Mouse (Mus musculus) forebrain, embryonic 13.5 days (tissue): Measurements from ENCODE around the gene Srsf1. TPM values are rescaled to one million over a fixed set of nuclear protein-coding genes. Genes with fewer than 3 reads are reported as not detected.

Experiments
- ATAC-seq: fragments of 200-750 bp; cut with Nextera tagmentation; 2 replicates; pipeline ENCODE4 v1.8.0; 2017
- H3K27ac ChIP-seq: fragments of 300-500 bp; sonication (generic); 2 replicates; pipeline ENCODE4 v1.5.1; 2015; ENCODE audit warnings: inconsistent platforms, mild to moderate bottlenecking, moderate library complexity
- H3K27me3 ChIP-seq: fragments of 300-500 bp; sonication (generic); 2 replicates; pipeline ENCODE4 v1.6.1; 2015; ENCODE audit warnings: mild to moderate bottlenecking, inconsistent platforms
- H3K36me3 ChIP-seq: fragments of 300-500 bp; sonication (generic); 2 replicates; pipeline ENCODE4 v1.6.1; 2015; ENCODE audit warnings: mild to moderate bottlenecking, inconsistent platforms; ENCODE audit not compliant: poor library complexity, severe bottlenecking
- H3K4me1 ChIP-seq: fragments of 300-500 bp; sonication (generic); 2 replicates; pipeline ENCODE4 v1.6.1; 2015; ENCODE audit warnings: inconsistent platforms
- H3K4me2 ChIP-seq: fragments of 300-500 bp; sonication (generic); 2 replicates; pipeline ENCODE4 v1.6.1; 2015; ENCODE audit warnings: inconsistent platforms, mild to moderate bottlenecking, moderate library complexity
- H3K4me3 ChIP-seq: fragments of 300-500 bp; sonication (generic); 2 replicates; pipeline ENCODE4 v1.5.1; 2015; ENCODE audit warnings: mild to moderate bottlenecking, inconsistent platforms
- H3K9ac ChIP-seq: fragments of 300-500 bp; sonication (generic); 2 replicates; pipeline ENCODE4 v1.6.1; 2015; ENCODE audit warnings: mild to moderate bottlenecking, inconsistent platforms
- H3K9me3 ChIP-seq: fragments of 300-500 bp; sonication (generic); replicated peaks from 2 replicates; pipeline ENCODE4 v1.6.1; 2016; ENCODE audit warnings: inconsistent platforms
- WGBS: fragments of 180-500 bp; shearing (Covaris S2); methylation state at CpG from one replicate; pipeline ENCODE4 v1.1.7; 2015; 5-methylcytosine and 5-hydroxymethylcytosine counted together
- polyA plus RNA-seq: library from polyadenylated mRNA; unstranded; fragments of >200 nt; fragmentation: Nextera tagmentation; extraction: Ambion mirVana; gene quantifications from 2 replicates; pipeline ENCODE4 v1.2.1, GENCODE M21; 2015

The Srsf1 gene
- polyA plus RNA-seq, 1 experiment from 2014 or later = 402 TPM

- H3K9ac ChIP-seq = no peak overlapping the region
- 83% methylated on average over 2 of the region's 2 CpGs for WGBS
- H3K9me3 ChIP-seq = no peaks in the 10 kb centered on the region
- no peak overlapping the region for H3K4me2 ChIP-seq
- H3K36me3 ChIP-seq = no peaks in the 10 kb centered on the region
- ATAC-seq = no peak
- H3K4me3 ChIP-seq = no peak overlapping the region
- H3K4me1 ChIP-seq = peaks cover under 1% of the 10 kb centered on the region; the same call in 1 of the 2 replicates
- H3K27ac ChIP-seq = no peak overlapping the region
- no peaks in the 10 kb centered on the region for H3K27me3 ChIP-seq
Measured at GRCm38 (mm10) chr11:88061892-88062625, 14.9 kb downstream of the Srsf1 start.

- no peak for ATAC-seq
- Histone ChIP-seq H3K4me2 (no peak overlapping the region), H3K4me1 (peaks cover 20% of the 10 kb centered on the region), H3K4me3 (no peak overlapping the region), H3K36me3 (no peaks in the 10 kb centered on the region), H3K9me3 (no peaks in the 10 kb centered on the region), H3K27ac (no peak overlapping the region), H3K27me3 (no peaks in the 10 kb centered on the region), H3K9ac (no peak overlapping the region)
Measured at GRCm38 (mm10) chr11:88065732-88066131, 18.6 kb downstream of the Srsf1 start.

GRCm38 (mm10) chr11:88067191-88067585 is 20.0 kb downstream of the Srsf1 start:
- Histone ChIP-seq H3K27ac (peak overlapping the region; percentile 98), H3K4me2 (peak overlapping the region; percentile 86), H3K27me3 (no peaks in the 10 kb centered on the region), H3K4me1 (peaks cover 35% of the 10 kb centered on the region), H3K36me3 (no peaks in the 10 kb centered on the region), H3K4me3 (peak overlapping the region; percentile 99), H3K9ac (peak overlapping the region; percentile 100), H3K9me3 (no peaks in the 10 kb centered on the region)
- no peak for ATAC-seq
- WGBS = 3% methylated on average over 8 of the region's 8 CpGs

DNA sequence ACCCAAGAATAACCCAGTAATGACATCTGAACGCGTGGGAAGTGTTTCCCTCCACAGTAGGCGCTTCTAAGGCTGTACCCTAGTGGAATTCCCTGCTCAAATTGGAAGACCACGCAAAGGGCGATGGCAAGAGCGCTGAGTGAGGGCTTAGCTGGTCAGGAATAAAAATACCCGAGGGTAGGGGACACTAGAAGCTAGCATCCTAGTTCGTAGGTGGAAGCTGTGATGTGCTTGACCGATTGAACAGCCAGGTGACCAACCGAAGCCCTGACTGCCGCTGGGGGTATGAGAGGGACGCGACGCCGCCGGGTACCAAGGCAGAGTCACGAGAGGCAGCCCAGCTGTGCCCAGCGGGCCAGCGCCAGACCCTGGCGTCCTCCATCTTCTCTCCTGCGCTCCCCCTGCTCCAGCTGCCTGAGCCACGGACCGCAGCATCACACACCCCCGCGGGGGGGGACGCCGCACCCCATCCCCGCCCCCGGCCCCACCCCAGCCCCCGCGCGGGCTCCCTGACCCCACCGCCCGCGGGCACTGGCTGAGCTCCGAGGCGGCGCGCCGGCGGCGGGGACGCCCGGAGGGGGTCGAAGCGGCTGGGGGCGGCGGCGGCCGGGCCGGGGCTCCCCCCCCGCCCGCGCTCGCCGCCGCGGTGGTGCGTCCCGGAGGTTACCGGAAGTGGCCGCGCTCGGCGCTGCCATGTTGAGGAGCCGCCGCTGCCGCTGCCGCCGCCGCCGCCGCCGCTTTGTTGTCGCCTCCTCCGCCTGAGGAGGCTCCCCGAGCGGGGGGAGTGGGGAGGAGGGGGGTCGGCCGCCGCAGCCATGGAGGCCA is 20.6 kb downstream of the Srsf1 start, which contains the start of gene Vezf1:
Gene Vezf1 (plus strand): TSS at position 694 of the 825 bp plus-strand sequence.
- ATAC-seq = peak; percentile 92
- peak within 1 kb of the TSS; percentile 100 for H3K9ac ChIP-seq
- peak within 1 kb of the TSS; percentile 99 for H3K4me3 ChIP-seq
- H3K9me3 ChIP-seq = no peaks in the 10 kb centered on the region
- WGBS = 0% methylated on average over 47 of the region's 81 CpGs
- H3K27me3 ChIP-seq = no peaks in the 10 kb centered on the region
- peak within 1 kb of the TSS; percentile 86 for H3K4me2 ChIP-seq
- peaks cover under 1% of the 10 kb centered on the region; the same call in 1 of the 2 replicates for H3K36me3 ChIP-seq
- H3K4me1 ChIP-seq = peaks cover 41% of the 10 kb centered on the region
- peak within 1 kb of the TSS; percentile 98 for H3K27ac ChIP-seq

DNA sequence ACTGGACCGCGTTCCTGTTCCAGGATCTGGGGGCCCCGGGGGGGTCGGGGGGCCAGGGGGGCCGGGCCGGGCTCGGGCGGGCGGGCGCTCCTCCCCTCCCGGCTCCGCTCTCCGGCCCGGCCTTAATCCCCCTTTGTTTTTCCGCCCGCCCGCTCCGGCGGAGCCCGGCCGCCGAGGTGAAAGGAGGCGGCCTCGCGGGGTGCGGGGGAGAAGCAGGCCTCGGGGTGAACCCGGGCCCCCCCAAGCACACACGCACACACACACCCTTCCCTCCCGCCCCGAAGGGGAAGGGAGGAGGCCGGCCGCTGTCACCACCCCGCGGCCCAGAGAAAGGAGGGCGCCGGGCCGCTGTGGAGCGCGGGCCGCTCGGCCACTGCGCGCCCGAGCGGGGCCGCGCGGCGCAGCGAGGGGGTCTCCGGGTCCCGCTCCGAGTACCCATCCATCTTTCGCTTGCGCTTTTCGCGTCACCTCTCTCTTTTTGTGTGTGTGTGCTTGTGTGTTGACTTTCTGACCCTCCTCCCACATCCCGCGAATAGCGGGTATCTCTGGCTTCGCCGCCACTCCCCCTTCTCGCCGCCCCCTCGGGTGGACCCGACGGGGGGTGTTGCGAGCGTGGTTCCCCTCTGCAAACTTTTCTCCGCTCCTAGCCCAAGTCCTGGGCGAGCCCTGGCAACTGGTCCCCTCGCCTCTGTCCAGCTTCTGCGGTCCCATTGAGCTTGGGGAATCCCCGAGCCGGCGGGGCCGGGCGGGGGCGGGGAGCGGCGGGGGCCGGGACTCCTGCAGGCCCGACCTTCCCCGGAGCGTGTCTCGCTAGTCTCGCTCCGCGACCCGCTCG is 21.5 kb downstream of the Srsf1 start:
- under 1% methylated on average over 77 of the region's 92 CpGs for WGBS
- Histone ChIP-seq H3K4me3 (peak overlapping the region; percentile 99), H3K4me1 (peaks cover 49% of the 10 kb centered on the region)

GRCm38 (mm10) chr11:88069246-88069570 is 22.0 kb downstream of the Srsf1 start:
- Histone ChIP-seq H3K27ac (peak overlapping the region; percentile 98), H3K4me2 (peak overlapping the region; percentile 86), H3K9me3 (no peaks in the 10 kb centered on the region), H3K9ac (peak overlapping the region; percentile 100), H3K27me3 (no peaks in the 10 kb centered on the region), H3K4me3 (peak overlapping the region; percentile 99), H3K4me1 (peaks cover 53% of the 10 kb centered on the region), H3K36me3 (peaks cover 15% of the 10 kb centered on the region)
- 0% methylated on average over 12 of the region's 12 CpGs for WGBS
- ATAC-seq = no peak

More for the DNA sequence above, 21.5 kb downstream of the Srsf1 start:
- Histone ChIP-seq H3K9me3 (no peaks in the 10 kb centered on the region), H3K27ac (peak overlapping the region; percentile 98), H3K27me3 (no peaks in the 10 kb centered on the region), H3K36me3 (peaks cover 9% of the 10 kb centered on the region), H3K4me2 (peak overlapping the region; percentile 86), H3K9ac (peak overlapping the region; percentile 100)
- peak; percentile 81 for ATAC-seq

DNA sequence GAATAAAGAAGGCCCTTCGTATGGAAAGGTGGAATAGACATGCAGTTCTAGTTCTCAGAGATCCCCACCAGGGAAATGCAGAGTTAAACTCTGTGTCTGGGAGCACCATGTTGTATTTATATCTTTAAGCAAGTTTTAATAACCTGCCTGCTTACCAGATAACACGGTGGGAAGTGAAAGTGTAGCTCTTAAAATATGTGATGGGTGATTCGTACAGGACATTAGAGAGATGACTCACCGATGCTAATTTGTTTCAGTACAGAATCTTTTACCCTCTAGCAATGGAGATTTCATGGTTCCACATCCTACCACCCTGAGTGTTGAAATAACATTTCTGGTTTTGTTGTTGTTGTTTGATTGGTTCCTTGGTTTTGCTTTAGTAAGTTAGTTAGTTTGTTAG is 23.2 kb downstream of the Srsf1 start:
- peak overlapping the region; percentile 99 for H3K4me3 ChIP-seq
- no peak overlapping the region for H3K27ac ChIP-seq
- peak overlapping the region; percentile 100 for H3K9ac ChIP-seq
- peaks cover 64% of the 10 kb centered on the region for H3K4me1 ChIP-seq
- 30% methylated on average over 4 of the region's 4 CpGs for WGBS
- peak overlapping the region; percentile 86 for H3K4me2 ChIP-seq
- H3K36me3 ChIP-seq = peaks cover 24% of the 10 kb centered on the region
- H3K27me3 ChIP-seq = no peaks in the 10 kb centered on the region
- no peaks in the 10 kb centered on the region for H3K9me3 ChIP-seq
- no peak for ATAC-seq

- Histone ChIP-seq H3K27ac (no peak overlapping the region), H3K36me3 (peaks cover 30% of the 10 kb centered on the region), H3K9ac (peak overlapping the region; percentile 100), H3K4me2 (peak overlapping the region; percentile 86), H3K4me1 (peaks cover 71% of the 10 kb centered on the region), H3K4me3 (peak overlapping the region; percentile 99), H3K27me3 (no peaks in the 10 kb centered on the region), H3K9me3 (no peaks in the 10 kb centered on the region)
- WGBS = 32% methylated on average over 5 of the region's 5 CpGs
- ATAC-seq = no peak
Measured at GRCm38 (mm10) chr11:88071113-88071512, 23.9 kb downstream of the Srsf1 start.

DNA sequence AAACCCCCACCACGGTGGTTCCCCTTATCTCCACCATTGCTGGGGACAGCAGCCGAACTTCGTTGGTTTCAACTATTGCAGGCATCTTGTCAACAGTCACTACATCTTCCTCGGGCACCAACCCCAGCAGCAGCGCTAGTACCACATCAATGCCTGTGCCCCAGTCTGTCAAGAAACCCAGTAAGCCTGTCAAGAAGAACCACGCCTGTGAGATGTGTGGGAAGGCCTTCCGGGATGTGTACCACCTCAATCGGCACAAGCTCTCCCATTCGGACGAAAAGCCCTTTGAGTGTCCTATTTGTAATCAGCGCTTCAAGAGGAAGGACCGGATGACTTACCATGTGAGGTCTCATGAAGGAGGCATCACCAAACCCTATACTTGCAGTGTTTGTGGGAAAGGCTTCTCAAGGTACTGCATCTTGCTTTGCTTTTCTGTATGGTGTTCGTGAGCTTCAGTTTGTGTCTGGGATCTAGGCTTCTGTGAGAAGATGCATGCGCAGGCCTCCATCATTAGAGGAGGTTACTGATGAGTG is 26.2 kb downstream of the Srsf1 start:
- no peaks in the 10 kb centered on the region for H3K27me3 ChIP-seq
- no peak overlapping the region for H3K27ac ChIP-seq
- WGBS = 87% methylated on average over 14 of the region's 14 CpGs
- no peaks in the 10 kb centered on the region for H3K9me3 ChIP-seq
- H3K36me3 ChIP-seq = peaks cover 51% of the 10 kb centered on the region
- H3K9ac ChIP-seq = no peak overlapping the region
- ATAC-seq = no peak
- H3K4me3 ChIP-seq = no peak overlapping the region
- peak overlapping the region; percentile 14; the same call in 1 of the 2 replicates for H3K4me2 ChIP-seq
- H3K4me1 ChIP-seq = peaks cover 67% of the 10 kb centered on the region

GRCm38 (mm10) chr11:88075701-88076100 is 28.5 kb downstream of the Srsf1 start:
- Histone ChIP-seq H3K4me2 (no peak overlapping the region), H3K27ac (no peak overlapping the region), H3K27me3 (no peaks in the 10 kb centered on the region), H3K36me3 (peaks cover 73% of the 10 kb centered on the region), H3K9me3 (no peaks in the 10 kb centered on the region), H3K4me1 (peaks cover 52% of the 10 kb centered on the region), H3K4me3 (no peak overlapping the region), H3K9ac (no peak overlapping the region)
- ATAC-seq = no peak
- WGBS = 9% methylated on average over 1 of the region's 1 CpGs

GRCm38 (mm10) chr11:88076394-88076793 is 29.2 kb downstream of the Srsf1 start:
- H3K4me2 ChIP-seq = no peak overlapping the region
- peaks cover 45% of the 10 kb centered on the region for H3K4me1 ChIP-seq
- 79% methylated on average over 1 of the region's 1 CpGs for WGBS
- H3K4me3 ChIP-seq = no peak overlapping the region
- H3K27me3 ChIP-seq = no peaks in the 10 kb centered on the region
- H3K9me3 ChIP-seq = no peaks in the 10 kb centered on the region
- no peak for ATAC-seq
- H3K27ac ChIP-seq = no peak overlapping the region
- no peak overlapping the region for H3K9ac ChIP-seq
- peaks cover 80% of the 10 kb centered on the region for H3K36me3 ChIP-seq
